Mouse (Mus musculus): ENCODE measurements at regions not wholly inside any gene's neighbourhood (a gene's known extent, or its start where the extent isn't known, plus 50 kb on each side); places are given as distances from the start of the nearest gene placed in this dataset.
A peak's percentile ranks its signal among the peaks of the same experiment; 100 is the strongest.

DNA sequence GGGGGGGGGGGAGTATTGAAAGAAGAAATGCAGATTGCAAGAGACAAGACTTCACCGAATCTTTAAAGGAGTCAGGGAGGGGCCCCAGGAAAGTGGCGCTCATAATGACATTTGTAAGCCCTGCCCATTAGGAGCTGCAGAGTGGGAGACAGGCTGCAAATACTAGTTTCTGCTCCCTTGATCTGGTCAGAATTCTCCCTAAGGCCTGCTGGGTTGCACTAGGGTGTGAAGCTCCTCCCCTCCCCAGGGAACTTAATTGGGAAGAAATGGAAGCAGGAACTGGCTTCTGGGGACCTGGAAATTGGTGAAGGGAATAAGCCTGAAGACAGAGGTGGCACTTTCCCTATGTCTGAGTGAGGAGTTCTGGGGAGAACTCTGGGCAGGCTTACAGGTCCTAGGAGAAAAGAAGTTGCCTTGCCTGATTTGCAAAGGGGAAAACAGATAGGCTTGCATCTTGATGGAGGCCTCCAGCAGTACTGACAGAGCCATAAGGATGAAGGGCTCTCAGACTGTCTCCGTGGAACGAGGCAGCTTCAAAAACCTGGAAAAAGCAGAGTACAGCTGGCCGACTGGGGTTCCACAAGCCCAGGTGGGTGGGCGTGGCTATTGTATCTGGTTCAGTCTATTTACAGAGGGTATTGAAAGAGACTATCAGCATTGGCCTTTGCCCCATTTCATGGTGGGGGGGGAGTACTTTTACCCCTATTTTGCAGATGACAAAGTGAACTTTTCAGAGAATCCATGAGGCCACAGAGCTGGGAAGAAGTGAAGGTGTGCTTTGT lies 125.7 kb downstream of the Plpp3 start:
- no peak for DNase-seq (ENCODE audit: low spot score in 2 of 2)

DNA sequence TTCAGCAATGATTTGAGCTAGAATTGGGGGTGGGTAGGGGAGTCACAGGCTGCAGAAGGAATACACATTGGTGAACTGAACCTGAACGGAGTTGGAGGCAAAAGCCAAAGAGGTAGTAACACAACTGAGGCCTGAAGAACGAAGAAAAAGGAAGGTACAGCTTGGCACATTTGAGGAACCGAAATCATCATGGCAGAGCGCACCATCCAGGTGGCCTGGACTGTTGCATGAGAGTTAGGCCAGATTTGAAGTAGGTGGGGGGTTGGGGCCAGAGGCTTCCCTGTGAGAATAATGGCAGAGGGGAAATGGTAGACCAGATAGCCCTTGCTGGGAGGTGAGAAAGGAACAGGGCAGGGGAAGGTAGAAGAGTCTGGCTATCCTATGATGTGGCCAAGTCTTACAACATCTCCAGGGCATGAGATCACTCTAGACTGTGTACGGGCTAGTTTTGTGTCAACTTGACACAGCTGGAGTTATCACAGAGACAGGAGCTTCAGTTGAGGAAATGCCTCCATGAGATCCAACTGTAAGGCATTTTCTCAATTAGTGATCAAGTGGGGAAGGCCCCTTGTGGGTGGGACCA lies 128.4 kb downstream of the Plpp3 start:
- no peak for DNase-seq (ENCODE audit: low spot score in 2 of 2)

DNA sequence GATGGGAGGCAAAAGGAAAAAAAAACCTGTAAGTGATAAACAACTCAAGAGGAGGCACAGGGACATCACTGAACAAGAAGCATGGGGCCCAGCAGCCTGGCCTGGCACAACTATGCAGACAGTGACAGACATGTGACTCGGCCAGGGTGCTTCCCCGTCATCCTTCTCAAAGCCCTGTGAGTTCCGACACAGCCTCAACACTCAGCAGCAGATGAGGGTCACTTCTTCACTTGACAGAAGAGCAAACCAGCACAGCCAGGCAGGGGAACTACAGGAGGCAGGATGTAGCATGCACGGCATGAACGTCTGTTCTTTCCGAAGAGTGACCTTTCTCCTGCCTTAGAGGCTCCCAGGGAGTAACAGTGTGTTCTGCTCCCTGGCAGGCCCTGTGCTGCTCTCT lies 129.2 kb downstream of the Plpp3 start:
- DNase-seq (ENCODE audit: low spot score in 2 of 2) = no peak

- DNase-seq (ENCODE audit: low spot score in 2 of 2) = no peak
Measured at GRCm38 (mm10) chr4:105286809-105287208, 129.7 kb downstream of the Plpp3 start.

- DNase-seq (ENCODE audit: low spot score in 2 of 2) = no peak
Measured at GRCm38 (mm10) chr4:105287419-105287818, 130.3 kb downstream of the Plpp3 start.

DNA sequence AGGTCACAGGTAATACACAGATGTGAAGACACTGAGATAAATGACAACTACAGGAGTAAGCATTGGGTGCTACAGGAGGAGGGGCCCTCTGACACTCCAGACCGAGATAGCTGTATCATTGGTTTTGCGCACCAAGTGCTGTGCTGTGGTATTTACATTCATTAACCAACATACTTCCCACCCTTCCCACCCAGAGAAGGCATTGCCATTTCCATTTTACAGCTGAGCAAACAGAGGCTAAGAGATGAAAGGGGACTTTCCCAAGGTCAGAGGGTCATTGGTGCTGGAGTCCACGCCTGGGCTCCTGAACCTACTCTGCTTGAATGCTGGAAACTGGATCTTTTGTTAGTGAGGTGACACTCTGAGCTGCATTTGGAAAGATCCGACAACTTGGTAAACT lies 132.5 kb downstream of the Plpp3 start:
- no peak for DNase-seq (ENCODE audit: low spot score in 2 of 2)

GRCm38 (mm10) chr4:105290847-105291475 lies 133.8 kb downstream of the Plpp3 start:
- DNase-seq (ENCODE audit: low spot score in 2 of 2) = no peak

DNA sequence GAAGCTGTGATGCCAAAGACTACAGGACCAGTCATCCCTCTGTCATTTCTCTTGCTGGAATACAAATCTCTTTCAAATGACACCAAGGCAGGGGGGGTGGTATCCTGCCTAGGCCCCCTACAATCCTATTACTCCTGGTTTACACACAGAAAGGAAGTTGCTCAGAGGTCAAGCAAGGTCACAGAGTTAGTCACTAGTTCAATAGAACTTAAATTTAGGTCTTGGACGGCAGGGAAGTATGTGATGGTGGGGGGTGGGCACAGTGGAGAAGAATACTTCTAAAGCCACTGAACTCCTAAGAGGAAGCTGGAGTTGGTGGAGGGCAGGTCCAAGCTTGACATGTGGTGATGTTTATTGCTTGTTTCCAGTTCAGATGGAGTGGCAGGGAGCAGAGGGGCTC lies 134.4 kb downstream of the Plpp3 start:
- DNase-seq (ENCODE audit: low spot score in 2 of 2) = no peak

DNA sequence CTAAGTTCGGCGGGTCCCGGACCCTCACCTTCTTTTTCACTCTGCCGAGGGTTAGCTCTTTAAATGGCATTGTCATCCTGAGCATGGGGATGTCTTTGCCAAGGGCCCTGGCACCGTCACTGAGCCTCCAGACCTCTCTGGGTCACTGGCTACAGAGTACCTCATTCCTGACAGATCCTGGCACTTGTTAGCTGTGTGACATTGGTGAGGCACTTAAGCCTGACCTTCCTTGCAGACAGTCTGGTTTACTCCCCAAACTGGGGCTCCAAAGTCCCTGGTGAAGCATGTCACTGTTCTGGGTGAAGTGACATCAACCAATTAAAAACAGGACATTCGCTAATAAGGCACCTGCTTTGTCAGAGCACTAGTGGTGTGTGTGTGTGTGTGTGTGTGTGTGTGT lies 142.2 kb downstream of the Plpp3 start:
- no peak for DNase-seq (ENCODE audit: low spot score in 2 of 2)

DNA sequence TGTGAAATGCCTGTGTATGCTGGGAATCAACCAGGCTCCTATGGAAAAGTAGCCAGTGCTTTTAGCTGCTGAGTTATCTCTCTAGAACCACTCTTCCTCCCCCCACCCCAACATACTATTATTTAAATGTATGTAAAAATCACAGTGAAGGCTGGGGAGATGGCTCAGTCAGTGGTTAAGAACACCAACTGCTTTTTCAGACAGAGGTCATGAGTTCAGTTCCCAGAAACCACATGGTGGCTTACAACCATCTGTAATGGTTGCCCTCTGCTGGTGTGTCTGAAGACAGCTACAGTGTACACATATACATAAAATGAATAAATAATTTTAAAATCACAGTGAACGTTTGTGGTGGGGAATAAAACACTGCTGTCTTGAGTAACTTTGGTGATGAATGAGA lies 144.4 kb downstream of the Plpp3 start:
- no peak for DNase-seq (ENCODE audit: low spot score in 2 of 2)

DNA sequence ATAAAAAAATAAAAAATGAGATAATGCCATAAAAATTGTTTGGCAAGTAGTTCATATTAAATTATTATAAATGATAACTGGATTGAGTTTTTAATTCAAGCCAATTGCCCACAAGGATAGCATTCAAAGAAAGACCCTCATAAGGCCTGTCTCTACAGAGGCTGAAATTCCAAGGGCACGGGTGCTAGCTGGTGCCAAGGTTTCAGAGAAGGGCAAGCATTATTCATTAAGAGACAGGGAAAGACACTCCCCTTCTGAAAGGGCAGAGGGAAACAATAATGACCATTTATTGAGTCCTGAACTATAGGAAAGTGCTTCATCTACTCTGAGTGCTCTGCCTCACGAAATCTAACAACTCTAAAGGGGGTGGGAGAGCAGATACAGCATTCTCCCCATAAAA lies 147.0 kb downstream of the Plpp3 start:
- no peak for DNase-seq (ENCODE audit: low spot score in 2 of 2)

GRCm38 (mm10) chr4:105305931-105306330 lies 148.8 kb downstream of the Plpp3 start:
- peak; percentile 71 to 87 for DNase-seq (ENCODE audit: low spot score in 2 of 2)

GRCm38 (mm10) chr4:105307356-105307755 lies 150.2 kb downstream of the Plpp3 start:
- no peak for DNase-seq (ENCODE audit: low spot score in 2 of 2)

GRCm38 (mm10) chr4:105307905-105308304 lies 150.8 kb downstream of the Plpp3 start:
- no peak for DNase-seq (ENCODE audit: low spot score in 2 of 2)

- DNase-seq (ENCODE audit: low spot score in 2 of 2) = no peak
Measured at GRCm38 (mm10) chr4:105308971-105309488, 151.9 kb downstream of the Plpp3 start.

GRCm38 (mm10) chr4:105312643-105313042 lies 155.5 kb downstream of the Plpp3 start:
- DNase-seq (ENCODE audit: low spot score in 2 of 2) = no peak

GRCm38 (mm10) chr4:105313151-105313818 lies 156.1 kb downstream of the Plpp3 start:
- DNase-seq (ENCODE audit: low spot score in 2 of 2) = peak; percentile 47 to 67

GRCm38 (mm10) chr4:105315095-105315494 lies 157.9 kb downstream of the Plpp3 start:
- peak; percentile 58 to 62 for DNase-seq (ENCODE audit: low spot score in 2 of 2)

GRCm38 (mm10) chr4:105316478-105317206 lies 159.5 kb downstream of the Plpp3 start:
- DNase-seq (ENCODE audit: low spot score in 2 of 2) = peak; percentile 32 to 35

- no peak for DNase-seq (ENCODE audit: low spot score in 2 of 2)
Measured at GRCm38 (mm10) chr4:105318421-105318820, 161.3 kb downstream of the Plpp3 start.

DNA sequence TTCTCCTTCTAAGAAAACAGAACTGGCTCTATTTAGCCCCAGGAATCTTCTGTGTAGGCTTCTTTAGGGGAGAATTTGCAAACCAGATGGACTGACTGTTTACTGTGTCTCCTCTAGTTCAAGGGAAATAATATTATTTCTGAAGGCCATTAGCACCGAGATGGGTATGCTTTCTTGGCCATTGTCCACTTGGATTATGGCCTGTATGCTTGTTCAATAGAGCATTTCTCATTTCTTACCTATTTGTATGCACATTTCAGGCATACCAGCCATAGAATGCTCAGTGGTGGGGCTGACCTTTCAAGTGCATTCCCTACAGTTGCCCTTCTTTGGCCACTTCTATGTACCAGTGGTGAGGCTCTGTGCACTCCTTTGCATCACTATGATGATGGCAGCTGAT lies 166.3 kb downstream of the Plpp3 start:
- no peak for DNase-seq (ENCODE audit: low spot score in 2 of 2)

DNA sequence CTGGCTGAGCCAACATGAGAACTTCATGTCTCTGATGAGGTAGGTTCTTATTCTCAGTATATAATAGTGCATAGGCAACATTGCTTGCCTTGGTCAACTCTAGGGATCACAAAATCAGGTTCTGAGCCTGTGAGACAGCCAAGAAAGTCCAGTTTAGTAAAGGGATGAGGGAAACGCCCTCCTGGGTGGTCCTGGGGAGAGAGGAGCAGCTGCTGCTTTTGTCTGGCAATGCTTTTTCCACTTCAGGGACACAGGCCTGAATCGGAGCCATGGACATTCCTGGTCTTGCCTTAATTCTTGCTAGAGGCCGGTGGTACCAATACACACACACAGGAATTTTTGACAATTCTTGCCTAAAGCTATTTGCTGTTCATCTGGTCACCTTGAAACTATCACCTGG lies 169.8 kb downstream of the Plpp3 start:
- no peak for DNase-seq (ENCODE audit: low spot score in 2 of 2)

Measured in heart, adult 9 months (tissue).